Mouse (Mus musculus) frontal cortex, postnatal 36 days (tissue): ENCODE data around the gene Fam155a.
"Not testable (repeated sequence)": the region's sequence is repeated elsewhere in the genome, so short reads cannot be mapped to it uniquely, and the experiment has no call there.

ENCODE experiments used
- DNase-seq, 2 experiments: peaks; one replicate each; pipeline ENCODE4 v3.0.0; 2022; ENCODE audit warnings: low spot score in 2 of 2

Gene Fam155a

DNA sequence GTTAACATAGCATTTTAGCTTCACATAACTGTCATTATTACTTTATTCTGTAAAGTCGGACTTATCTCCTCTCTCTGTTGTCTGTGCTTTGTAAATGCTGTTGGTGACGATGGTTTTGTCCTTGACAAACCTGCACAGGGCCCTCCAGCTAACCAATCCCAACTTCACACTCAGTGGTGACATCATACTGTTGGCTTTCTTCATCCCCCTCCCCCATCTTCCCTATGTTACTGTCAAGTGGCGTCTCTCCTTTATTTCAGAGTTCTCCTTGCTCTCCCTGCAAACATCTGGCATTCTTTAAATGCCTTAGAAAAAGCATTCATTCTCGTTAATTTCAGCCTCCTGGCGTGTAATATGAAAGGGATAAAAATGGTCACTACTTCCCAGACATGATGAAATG is 78.6 kb downstream of the Fam155a start:
- no peak for DNase-seq

DNA sequence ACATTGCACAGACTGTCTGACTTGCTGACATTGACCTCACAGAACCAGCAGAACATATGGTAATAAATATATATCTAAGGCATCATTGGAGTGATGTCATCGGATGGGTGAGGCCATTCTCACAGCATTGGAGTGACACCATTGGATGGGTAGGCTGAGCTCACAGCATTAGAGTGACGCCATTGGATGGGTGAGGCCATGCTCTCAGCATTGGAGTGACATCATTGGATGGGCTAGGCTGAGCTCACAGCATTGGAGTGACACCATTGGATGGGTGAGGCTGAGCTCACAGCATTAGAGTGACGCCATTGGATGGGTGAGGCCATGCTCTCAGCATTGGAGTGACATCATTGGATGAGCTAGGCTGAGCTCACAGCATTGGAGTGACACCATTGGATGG is 110.9 kb downstream of the Fam155a start:
- DNase-seq = not testable (repeated sequence)

DNA sequence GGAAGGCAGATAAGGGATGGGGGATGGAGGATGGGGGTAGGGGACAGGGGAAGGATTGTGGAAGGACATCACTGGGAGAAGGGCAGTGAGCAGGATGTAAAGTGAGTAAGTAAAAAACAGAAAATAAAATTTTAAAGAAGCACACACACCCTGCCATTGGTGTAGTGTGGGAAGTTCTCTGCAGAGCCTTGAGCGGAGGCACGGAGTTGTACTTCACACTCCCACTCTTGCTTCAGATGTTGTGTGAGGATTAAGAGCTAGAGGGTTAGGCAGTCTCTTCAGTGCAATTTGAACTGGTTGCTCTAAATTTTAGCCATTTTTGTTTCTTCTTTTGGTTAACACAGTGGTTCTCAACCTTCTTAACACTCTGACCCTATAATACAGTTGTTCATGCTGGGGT is 114.1 kb downstream of the Fam155a start:
- DNase-seq = peak in 1 of 2 experiments; percentile 56

DNA sequence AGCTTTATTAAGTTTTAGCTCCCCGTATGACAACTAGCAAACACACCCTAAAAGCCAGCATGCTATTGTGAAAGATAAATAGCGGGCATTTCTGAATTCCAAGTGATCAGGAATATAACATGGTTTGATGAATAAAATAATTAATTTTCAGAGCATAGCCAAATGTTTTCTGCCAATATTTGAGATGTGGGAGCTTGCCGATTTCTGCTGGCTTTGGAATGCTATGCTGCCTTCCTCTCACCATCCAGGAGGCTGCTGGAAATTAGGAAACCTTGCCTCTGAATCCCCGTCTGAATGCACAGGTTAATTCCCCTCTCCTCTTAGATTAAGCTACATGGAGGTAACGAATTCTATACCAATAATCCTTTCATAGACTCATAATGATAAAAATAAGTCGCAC is 116.1 kb downstream of the Fam155a start:
- DNase-seq = no peak

DNA sequence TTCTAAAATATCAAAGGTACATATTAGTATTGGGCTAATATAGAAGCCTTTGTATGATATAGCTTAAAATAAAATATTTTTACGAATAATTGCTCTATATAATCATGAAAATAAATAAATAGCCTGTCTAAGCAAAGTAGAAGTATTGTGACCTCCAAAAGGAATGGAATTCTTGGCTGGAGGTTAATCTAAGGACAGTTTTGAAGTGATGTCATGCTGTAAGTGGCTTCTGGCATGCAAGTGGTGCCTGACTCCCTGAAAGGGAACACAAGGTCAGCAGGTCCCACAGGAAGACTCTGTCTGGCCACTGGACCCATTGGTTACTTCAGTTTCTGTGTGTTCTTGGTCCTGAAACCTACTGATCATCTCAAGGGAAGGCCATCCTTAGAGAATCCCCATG is 117.3 kb downstream of the Fam155a start:
- no peak for DNase-seq

DNA sequence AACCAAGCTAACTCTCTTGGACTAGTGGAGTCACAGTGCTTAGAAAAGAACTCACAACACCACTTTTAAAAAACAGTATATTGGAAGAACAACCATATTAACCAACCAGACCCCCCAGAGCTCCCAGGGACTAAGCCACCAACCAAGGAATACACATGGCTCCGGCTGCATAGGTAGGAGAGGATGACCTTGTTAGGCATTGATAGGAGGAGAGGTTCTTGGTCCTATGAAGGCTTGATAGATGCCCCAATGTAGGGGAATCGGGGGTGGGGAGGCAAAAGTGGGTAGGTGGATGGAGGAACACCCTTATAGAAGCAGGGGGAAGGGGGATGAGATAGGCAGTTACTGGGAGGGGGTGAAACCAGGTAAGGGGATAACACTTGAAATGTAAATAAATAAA is 132.8 kb downstream of the Fam155a start:
- no peak for DNase-seq

DNA sequence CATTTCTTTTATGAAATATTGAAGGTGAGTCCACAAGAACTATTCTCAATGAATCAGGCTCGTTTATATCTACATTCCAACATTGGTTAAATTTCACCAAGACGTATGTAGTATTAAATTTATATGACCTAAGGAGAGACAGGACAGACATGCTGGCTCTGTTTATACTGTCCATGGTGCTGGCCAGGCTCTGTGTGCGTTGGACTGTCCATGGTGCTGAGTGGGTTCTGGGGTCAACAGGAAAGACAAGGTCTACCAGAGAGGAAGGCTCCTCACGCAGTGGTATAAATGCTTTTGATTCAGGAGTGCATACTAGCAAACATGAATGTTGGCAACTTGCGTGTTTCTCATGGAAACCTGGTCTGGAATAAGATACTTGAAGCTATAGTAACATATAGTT is 135.7 kb downstream of the Fam155a start:
- no peak for DNase-seq

DNA sequence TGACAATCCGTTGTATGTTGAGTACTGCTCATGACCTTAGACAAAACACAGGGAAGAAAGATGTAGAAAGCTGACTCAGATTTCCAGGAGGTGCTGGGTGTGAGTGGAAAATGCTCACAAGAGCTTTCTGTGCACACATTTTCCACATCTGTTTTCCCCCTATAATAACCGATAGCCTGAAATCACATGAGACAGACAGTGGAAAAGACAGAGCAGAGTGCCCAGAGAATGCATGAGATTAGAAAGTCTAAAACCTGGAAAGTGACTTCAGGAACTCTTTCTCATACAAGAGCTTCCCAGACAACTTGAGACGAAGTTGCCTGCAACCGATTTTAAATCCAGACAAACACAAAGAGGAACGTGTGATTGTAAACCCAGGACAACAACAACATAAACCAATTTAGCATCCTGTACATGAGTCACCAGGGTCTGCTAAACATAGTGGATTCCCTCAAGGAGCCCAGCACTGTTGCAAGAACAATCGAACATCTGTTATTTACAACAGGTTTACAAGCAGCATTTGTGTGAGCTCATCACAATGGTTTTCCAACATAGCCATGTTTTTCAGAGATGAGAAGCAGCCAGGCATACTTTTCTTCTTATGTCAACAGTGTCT is 163.8 kb downstream of the Fam155a start:
- no peak for DNase-seq

DNA sequence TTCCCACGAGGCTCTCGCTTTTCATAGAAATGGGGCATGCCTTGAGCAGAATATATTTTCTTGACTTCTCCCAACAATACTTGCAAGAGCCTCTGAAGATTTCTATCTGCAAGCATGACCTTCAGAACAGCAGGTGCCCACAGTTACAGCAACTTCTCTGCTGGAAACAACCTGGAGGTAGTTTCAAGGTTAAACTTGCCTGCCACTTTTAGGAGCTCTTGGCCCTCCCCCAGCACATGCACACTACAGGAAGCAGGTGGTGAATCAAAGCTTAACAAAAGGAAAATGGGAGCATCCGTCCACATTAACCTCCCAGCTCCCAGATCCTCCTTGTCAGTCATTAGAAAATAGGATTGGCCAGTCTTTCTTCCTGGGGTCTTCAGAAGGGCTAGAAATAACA is 175.0 kb downstream of the Fam155a start:
- no peak for DNase-seq

DNA sequence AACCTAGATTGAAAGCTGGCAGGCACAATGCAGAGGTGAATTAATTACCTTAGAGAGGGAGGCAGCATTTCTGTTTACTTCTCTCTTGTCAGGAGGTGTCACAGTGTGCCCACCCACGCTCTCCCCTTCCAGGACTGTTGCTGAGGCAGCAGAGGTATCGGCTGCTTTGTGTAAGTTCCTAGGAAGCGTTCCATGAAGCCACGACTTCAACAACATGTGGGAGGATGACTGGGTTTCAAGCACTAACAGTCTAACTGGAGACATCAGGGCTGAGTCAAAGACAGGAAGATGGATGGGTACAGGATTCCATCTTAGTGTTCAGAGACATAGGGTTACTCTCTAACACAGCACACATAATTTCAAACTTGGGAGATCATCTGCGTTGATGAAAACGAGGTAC is 189.1 kb downstream of the Fam155a start:
- peak; percentile 32 to 35 for DNase-seq

DNA sequence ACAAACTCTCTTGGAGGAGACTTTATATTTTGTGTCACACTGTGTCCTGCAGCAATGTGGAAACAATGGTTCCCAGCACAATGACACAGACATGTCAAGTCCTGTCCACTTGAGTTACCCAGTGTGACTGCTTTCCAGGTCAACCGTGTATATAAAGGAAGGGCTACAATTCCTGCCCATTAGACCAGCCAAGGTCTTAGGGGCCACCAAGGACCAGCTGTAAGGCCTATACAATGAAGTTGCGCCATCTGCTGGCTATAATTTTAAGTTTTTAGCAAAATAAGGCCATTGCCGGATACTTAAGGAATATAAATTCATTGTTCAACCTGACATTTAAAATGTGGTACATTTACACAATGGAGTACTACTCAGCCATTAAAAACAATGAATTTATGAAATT is 190.8 kb downstream of the Fam155a start:
- DNase-seq = peak in 1 of 2 experiments; percentile 13

DNA sequence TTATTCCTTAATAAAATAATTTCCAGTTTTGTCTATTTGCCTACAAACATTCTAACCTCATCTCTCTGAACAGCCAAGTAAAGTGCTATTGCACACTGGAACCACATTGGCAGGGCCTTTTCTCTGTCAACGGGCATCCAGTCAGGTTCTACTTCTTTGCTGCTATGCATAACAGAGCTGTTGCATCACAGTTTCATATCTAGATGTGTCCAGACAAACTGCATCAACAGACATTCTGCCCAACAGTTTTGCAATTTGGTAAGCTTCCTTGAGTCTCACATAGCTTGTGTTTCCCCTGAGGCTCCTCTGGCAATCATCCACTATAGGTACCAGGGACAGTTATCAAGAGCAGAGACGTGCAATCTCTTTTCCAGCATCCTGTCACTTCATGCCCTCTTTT is 199.0 kb downstream of the Fam155a start:
- DNase-seq = no peak

DNA sequence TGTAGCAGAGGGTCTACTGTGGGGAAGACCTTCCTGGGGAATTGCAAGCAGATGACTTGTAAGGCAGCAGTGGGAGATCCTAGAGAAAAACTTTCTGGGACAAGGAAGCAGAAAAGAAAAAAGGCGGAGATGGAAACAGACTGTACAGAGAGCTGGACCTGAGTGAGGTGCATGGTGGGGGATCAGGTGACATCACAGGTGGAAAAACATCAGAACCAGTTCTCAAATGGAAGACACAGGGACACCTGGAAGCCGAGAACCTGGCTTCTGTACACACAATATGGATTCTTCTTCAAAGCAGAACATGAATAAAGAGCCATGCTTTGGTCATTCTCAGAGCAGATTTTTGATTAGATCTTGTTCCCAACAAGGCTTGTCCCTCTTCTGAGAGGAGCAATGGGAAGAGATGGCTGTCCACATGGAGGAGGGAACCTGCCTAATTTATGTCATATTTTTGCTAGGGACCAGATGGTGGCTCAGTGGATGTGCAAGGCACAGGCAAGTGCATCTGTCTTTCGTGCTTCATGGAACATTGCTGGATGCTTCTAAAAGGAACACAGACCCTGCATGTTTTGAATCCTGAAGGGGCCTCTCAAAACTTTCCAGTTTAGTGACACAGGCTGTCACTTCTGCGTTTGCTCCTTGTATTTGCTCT is 201.3 kb downstream of the Fam155a start:
- peak in 1 of 2 experiments; percentile 41 for DNase-seq

DNA sequence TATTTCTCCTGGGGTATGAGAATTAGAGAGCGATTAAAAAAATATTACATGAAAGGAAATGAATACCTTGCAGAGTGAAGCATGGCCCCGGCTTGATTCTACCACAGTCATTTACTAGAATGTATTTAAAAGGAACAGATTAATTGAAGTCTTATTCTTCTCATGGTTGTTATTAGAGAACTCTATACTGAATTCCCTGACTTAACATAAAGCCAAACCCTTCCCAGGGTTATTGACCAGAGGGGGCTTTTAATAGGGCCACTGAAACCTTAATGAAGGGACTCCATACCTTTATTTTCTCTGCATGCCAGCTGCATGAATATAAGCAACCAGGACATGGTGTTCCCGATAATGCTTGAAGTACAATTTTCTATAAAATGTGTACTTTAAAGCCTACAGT is 221.8 kb downstream of the Fam155a start:
- DNase-seq = no peak

DNA sequence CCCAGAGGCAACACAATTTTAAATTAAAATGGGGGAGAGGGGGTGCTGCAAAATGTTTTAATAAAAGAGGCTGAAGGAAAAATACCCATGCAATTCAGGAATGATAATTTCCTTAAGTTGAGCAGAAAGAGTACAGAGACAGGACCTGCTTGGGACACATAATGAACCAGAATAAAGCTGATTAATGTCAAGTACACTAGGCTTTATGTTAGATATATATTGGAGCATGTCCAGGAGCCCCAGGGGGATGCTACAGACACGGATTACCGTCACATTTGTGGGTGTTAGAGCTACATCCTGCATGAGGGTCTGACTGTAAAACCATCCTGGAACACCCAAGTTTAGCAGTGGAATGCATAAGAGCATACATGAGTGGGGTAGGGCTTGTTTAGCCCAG is 223.4 kb downstream of the Fam155a start:
- no peak for DNase-seq

DNA sequence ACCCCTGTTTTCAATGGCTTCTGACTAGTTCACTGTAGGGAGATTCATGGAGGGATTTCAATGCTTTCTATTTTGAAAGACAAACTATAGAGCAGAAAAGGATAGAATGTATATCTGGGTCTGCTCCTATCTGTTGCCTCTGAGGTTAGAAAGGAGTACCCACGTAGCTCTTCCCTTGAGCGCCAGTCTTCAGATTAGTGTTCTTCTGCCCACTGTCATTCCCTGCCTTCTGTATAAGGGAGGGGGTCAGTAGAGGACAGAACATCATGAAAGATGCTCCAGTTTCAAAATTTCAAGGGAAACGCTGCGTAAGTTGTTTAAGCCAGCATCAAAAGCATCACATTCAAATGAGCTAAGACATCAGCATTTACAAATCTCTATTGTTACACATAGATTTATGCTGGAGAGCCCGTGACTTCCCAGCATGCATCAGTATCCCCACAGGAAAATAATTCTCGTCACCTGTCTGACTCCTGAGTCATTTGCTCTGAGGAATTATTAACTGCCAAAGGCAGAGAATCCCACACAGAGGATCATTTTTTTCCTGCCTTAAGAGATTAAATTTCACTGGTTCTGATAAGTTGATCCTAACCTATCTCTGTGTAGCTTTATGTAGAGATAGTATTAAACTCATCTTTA is 223.9 kb downstream of the Fam155a start:
- no peak for DNase-seq

DNA sequence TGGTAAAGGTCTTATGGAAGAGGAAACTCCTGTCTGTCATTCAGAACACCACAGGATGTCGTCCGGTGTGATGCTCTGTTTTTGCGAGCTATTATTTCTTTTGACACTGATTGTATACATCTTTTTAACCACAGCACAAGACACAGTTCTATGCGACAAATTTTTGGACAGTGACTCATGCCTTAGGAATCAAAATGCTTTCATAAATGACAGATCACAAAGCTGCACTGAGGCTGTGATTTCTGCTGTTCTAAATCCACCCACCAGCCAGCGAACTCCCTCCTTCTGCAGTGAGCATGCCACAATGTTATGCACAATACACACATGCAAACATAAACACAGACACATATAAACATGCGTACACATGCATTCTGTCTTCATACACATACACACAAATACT is 224.5 kb downstream of the Fam155a start:
- no peak for DNase-seq

DNA sequence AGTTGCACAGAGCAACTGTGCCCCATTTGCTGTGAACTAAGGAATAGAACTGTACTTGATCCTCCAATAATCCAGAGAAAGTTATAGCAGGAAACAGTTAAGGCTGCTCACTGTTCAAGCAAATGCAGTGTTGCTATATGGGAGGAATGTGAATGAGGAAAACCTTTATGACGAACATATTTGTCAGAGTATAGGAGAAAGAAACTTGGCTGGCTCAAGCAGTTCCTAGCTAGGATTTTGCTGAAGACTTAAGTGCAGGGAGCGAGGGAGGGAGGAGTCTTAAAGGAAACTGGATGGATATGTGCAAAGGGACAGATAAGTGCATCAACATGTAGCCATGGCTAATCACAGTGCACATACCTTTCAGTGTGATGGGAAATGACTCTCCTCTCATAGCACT is 225.3 kb downstream of the Fam155a start:
- DNase-seq = no peak

DNA sequence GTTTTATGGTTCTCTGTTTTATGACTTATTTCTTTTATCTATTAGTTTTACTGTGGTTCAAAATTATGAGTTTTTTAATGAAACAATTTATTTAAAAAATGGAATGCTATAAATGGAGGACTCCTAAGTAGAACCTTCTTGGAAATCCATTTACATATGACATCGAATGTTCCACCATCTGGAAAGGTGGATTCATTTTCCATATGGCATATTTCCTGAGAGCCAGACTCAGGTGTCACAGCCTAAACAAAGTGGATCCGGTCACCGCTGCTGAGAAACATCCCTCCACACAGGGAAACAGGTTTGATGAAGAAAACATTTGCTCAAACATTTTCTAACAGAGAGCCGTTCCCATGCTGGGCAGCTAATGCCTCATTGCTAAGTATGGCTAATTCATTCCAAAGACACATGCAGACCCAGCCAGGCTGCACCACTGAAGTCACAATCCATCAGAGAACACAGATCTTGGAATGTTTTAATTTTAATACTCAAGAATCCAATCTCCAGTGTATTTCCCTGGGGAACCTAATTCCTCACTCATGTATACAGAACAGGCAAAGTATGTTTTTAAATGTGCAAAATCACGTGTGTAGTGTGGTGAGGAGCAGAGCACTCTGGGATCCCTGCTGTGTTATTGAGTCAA is 235.1 kb downstream of the Fam155a start:
- DNase-seq = no peak

DNA sequence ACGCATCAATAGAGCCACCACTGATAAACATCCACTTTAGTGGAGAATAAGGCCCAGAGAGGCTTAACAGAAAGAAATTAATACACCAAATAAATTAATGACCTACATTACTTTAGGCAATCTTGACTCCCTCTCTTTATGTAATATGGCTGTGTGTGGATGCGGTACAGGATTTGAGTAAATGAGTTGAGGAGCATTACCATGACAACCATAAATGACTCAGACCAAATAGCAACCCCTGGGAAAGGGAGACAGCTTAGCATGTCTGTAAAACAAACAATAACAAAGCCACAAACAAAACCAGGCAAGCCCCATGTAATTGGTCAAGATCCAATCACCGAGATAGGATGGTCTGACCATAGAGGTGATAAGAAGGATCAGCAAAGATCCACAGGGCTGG is 244.4 kb downstream of the Fam155a start:
- DNase-seq = no peak

DNA sequence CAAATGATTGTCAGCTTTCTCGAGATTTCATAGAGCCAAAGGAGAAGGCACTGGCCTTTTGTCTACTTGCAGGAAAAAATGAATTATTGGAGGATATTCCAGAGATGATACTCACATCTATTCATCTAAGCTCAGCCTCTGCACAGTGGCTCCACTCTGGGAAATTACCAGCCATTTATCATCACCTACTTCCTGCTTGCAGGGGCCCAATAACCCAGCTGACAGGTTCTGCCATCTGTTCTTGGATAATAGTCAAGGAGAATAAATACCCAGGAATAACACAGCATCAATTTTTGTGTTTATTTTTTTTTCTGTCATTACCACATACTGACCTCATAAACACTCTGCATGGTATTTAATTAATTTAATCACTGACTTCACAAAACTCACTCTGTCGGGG is 249.4 kb downstream of the Fam155a start:
- DNase-seq = no peak

DNA sequence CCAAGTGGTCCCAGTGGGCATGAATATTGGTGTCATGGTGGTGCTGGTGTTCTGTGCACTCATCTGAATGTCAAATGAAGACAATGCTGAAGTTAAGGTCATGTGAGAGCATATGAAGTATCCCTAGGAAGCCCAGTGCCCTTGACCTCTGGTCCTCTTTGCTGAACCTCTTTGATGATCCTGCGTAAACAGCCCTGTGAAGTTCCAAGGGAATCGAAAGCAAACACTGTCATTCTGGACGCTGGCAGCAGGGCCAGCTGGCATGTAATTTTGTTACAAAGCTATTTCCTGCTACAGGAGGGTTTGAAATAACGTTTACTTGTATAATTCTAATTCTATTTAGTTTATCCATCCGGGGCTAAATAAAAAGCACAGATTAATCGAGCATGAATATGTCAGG is 270.2 kb downstream of the Fam155a start:
- DNase-seq = no peak

DNA sequence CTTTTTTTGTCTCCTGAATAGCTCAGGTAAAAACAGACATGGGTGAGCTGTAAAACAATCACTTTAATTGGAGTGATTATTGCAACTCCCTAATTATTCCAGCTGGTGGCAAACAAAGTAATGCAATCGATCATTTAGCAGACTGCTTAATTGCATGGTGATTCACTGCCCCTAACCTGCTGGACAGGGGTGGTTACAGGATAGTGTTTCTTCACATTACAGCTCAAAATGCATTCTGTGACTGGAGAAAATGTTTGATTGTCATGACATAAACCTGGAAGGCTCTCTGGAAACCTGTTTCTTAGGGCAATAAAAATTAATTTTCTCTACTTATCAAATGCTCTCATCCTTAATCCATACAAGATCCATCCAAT is 276.7 kb downstream of the Fam155a start:
- no peak for DNase-seq
